Mouse (Mus musculus) spleen, adult 2 months (tissue): ENCODE measurements around the gene Atp6v0e2.

Source experiments
- CTCF ChIP-seq: fragments of 200-500 bp; IDR thresholded peaks from 2 replicates; pipeline ENCODE4 v1.5.1; 2011; ENCODE audit warnings: mild to moderate bottlenecking, inconsistent platforms; ENCODE audit not compliant: insufficient read depth, insufficient read length, insufficient replicate concordance; ENCODE audit errors: extremely low read depth
- POLR2A ChIP-seq: fragments of 200-500 bp; IDR thresholded peaks from 2 replicates; pipeline ENCODE4 v1.6.1; 2011; ENCODE audit warnings: low read depth, low read length, inconsistent platforms

DNA sequence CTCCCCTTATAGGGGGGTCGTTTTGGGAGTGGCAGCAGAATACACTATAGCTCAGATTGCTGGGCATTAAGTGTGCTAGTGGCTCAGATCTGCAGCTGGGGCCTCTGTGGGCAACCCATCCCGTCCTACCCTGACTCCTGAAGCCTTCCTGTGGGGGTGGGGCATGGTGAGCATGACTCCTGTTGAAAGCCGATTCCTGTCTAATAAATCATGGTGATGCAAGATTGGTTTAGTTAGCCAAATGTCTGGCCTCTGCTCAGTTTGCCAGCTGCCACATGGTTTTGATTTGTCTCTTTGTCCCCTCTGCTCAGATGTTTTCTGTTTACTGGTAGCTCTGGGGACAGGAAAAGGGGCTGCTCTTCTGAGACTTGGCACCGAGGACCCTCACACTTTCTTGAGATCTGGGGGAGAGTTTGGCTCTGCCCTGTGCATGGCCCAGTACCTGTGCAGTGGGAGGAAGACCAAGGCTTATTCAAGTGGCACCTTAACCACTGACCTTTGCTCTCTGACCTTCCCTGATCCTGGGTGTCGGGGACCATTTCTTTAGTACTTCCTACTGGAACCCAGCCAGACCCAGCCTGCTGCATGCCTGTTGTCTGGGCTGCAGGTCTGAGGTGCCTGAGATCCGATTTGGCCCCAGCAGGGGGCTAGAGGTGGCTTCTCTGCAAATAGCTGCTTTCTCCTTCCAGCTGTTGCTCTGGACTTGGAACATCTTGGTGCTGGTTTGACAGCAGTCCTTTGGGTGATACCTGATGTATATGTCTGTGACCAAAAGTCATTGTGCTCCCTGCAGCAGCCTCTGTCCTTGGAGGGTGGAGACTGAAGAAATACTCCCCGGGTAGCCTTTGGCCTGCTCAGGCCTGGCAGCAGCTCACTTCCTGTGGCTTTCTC, 4.4 kb downstream of the Atp6v0e2 start:
- TF ChIP-seq POLR2A = no peak
- no peak for TF ChIP-seq CTCF
